Mouse (Mus musculus) lung, embryonic 16.5 days (tissue): ENCODE measurements around the gene Rab3ip. TPM values are rescaled to one million over a fixed set of nuclear protein-coding genes. Genes with fewer than 3 reads are reported as not detected.

Source experiments
- ATAC-seq: fragments of 200-750 bp; cut with Nextera tagmentation; 2 replicates; pipeline ENCODE4 v1.8.0; 2017; ENCODE audit warnings: low read depth, mild to moderate bottlenecking, moderate library complexity
- H3K27ac ChIP-seq: fragments of 300-500 bp; sonication (generic); 2 replicates; pipeline ENCODE4 v1.5.1; 2014; ENCODE audit warnings: mild to moderate bottlenecking, control low read depth, low read length
- H3K27me3 ChIP-seq: fragments of 300-500 bp; sonication (generic); 2 replicates; pipeline ENCODE4 v1.6.1; 2014; ENCODE audit warnings: low read depth, low read length, mixed read lengths; ENCODE audit not compliant: control insufficient read depth, insufficient read depth
- H3K36me3 ChIP-seq: fragments of 300-500 bp; sonication (generic); 2 replicates; pipeline ENCODE4 v1.6.1; 2014; ENCODE audit warnings: low read length; ENCODE audit not compliant: control insufficient read depth, insufficient read depth
- H3K4me1 ChIP-seq: fragments of 300-500 bp; sonication (generic); replicated peaks from 2 replicates; pipeline ENCODE4 v1.6.1; 2014; ENCODE audit warnings: low read length, mixed read lengths; ENCODE audit not compliant: control insufficient read depth, insufficient read depth
- H3K4me2 ChIP-seq: fragments of 300-500 bp; sonication (generic); 2 replicates; pipeline ENCODE4 v1.6.1; 2014; ENCODE audit warnings: low read depth, low read length, control low read depth
- H3K4me3 ChIP-seq: fragments of 300-500 bp; sonication (generic); 2 replicates; pipeline ENCODE4 v1.5.1; 2014; ENCODE audit warnings: mild to moderate bottlenecking, low read length, control low read depth
- H3K9ac ChIP-seq: fragments of 300-500 bp; sonication (generic); 2 replicates; pipeline ENCODE4 v1.6.1; 2014; ENCODE audit warnings: low read length, control low read depth
- H3K9me3 ChIP-seq: fragments of 300-500 bp; sonication (generic); 2 replicates; pipeline ENCODE4 v1.6.1; 2016; ENCODE audit warnings: low read length; ENCODE audit not compliant: control insufficient read depth
- WGBS: fragments of 180-500 bp; shearing (Covaris S2); extraction: QIAGEN DNeasy Blood & Tissue Kit; methylation state at CpG from one replicate; pipeline ENCODE4 v1.1.7; 2014; 5-methylcytosine and 5-hydroxymethylcytosine counted together
- polyA plus RNA-seq: library from polyadenylated mRNA; unstranded; fragments of >200 nt; fragmentation: Nextera tagmentation; extraction: Ambion mirVana; gene quantifications from 2 replicates; pipeline ENCODE4 v1.2.1, GENCODE M21; 2015

Rab3ip gene
- polyA plus RNA-seq, 1 experiment from 2014 or later = 31.6 TPM

DNA sequence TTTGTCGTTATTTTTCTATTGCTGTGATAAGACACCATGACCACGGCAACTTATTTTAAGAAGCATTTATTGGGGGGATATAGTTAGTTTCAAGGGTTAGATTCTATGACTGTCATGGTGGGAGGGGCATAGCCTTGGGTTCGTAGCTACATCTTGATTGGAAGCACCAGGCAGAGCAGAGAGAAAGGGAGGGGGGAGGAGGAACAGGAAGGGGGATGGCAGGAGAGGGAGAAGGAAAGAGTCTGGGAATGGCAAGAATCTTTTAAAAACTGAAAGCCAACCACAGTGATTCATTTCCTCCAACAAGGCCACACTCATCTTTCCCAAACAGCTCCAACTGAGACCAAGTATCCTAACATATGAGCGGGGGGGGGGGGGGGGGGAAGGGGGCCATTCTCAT is 32.0 kb upstream of the Rab3ip start:
- 62% methylated on average over 4 of the region's 4 CpGs for WGBS
- H3K4me2 ChIP-seq = no peak overlapping the region
- no peak overlapping the region for H3K27ac ChIP-seq
- no peak overlapping the region for H3K9ac ChIP-seq
- H3K36me3 ChIP-seq = no peaks in the 10 kb centered on the region
- no peaks in the 10 kb centered on the region for H3K9me3 ChIP-seq
- no peak for ATAC-seq
- no peak overlapping the region for H3K4me3 ChIP-seq
- H3K27me3 ChIP-seq = no peaks in the 10 kb centered on the region
- 0 out of 2 replicates have a peak, but pooled peaks cover 4% of the 10 kb centered on the region for H3K4me1 ChIP-seq

DNA sequence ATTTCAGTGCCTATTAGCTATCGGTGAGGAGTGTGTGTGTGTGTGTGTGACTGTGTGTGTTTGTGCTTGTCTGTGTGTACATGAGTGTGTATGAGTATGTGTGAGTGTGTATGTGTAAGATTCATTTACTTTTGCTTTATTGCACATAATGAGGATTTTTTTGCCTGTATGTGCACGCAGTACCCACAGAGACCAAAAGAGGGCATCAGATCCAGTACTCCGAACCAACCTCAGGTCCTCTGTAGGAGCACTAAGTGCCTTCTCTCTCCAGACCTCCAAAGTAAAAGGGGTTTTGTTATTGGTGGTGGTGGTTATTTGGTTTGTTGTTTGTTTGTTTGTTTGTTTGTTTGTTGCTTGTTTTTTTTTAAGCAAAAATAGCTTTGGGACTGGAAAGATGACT is 30.3 kb upstream of the Rab3ip start:
- Histone ChIP-seq H3K4me1 (no peaks in the 10 kb centered on the region), H3K4me2 (no peak overlapping the region), H3K4me3 (no peak overlapping the region), H3K27me3 (no peaks in the 10 kb centered on the region), H3K9ac (no peak overlapping the region), H3K9me3 (no peaks in the 10 kb centered on the region), H3K36me3 (no peaks in the 10 kb centered on the region), H3K27ac (no peak overlapping the region)
- no peak for ATAC-seq
- 78% methylated on average over 3 of the region's 3 CpGs for WGBS

DNA sequence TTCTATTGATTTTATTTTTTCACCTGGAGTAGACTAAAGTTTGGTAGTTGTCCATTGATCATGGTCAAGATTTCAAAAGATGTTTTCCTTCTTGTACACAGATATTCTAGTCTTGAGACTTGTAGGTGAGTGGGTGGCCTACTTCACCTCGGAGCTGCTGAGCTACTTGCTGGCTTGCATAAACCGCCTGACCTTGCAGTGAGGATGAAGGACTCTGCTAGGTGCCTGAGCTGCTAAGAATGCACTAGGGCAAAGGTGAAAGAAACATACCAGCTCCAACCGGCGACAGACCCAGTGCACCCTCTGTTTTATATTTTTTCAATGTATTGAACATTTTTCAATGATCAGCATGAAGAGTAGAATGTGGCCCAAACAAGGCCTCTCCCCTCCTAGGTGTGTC is 29.7 kb upstream of the Rab3ip start:
- no peak for ATAC-seq
- Histone ChIP-seq H3K4me1 (no peaks in the 10 kb centered on the region), H3K36me3 (no peaks in the 10 kb centered on the region), H3K27me3 (no peaks in the 10 kb centered on the region), H3K9me3 (no peaks in the 10 kb centered on the region), H3K27ac (no peak overlapping the region), H3K9ac (no peak overlapping the region), H3K4me2 (no peak overlapping the region), H3K4me3 (no peak overlapping the region)
- WGBS = 54% methylated on average over 4 of the region's 4 CpGs

DNA sequence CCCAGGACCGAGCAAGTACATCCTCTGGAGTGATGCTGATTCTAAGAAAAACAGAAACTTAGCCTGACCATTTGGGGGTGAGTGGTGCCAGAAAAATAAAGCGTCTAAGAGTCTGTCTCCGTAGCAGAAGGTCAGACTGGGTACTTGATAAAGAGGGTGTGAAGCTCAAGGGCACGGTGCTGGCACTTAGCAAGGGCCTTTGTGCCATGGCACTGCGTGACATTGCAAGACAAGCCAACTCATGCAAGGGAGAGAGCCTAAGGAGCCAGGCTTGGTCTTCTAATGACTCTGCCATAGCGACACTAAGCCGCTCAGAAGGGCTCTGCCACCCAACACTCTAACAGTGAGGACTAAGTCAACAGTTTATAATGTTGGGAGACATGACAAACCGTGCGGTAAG is 28.3 kb upstream of the Rab3ip start:
- no peak overlapping the region for H3K4me2 ChIP-seq
- WGBS = 69% methylated on average over 9 of the region's 9 CpGs
- H3K36me3 ChIP-seq = no peaks in the 10 kb centered on the region
- H3K27me3 ChIP-seq = no peaks in the 10 kb centered on the region
- no peak for ATAC-seq
- no peak overlapping the region for H3K27ac ChIP-seq
- no peaks in the 10 kb centered on the region for H3K9me3 ChIP-seq
- no peak overlapping the region for H3K9ac ChIP-seq
- H3K4me3 ChIP-seq = no peak overlapping the region
- H3K4me1 ChIP-seq = no peaks in the 10 kb centered on the region

DNA sequence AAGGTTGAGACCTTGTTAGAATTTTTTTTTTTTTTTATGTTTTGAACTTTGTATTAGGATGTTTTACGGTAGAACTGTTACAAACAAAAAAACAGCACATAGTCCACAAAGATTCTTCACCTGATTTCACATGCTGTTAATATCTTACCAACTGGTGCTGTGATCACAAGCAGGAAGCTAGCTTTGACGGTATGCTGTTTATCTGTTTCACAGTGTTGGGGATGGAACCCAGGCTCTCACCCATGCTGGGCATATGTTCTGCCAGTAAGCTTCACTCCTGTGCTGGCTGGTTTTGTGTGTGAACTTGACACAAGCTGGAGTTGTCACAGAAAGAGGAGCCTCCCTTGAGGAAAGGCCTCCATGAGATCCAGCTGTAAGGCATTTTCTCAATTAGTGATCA is 27.3 kb upstream of the Rab3ip start:
- Histone ChIP-seq H3K27ac (no peak overlapping the region), H3K9ac (no peak overlapping the region), H3K9me3 (no peaks in the 10 kb centered on the region), H3K4me3 (no peak overlapping the region), H3K27me3 (no peaks in the 10 kb centered on the region), H3K4me1 (no peaks in the 10 kb centered on the region), H3K36me3 (no peaks in the 10 kb centered on the region), H3K4me2 (no peak overlapping the region)
- 78% methylated on average over 2 of the region's 2 CpGs for WGBS
- no peak for ATAC-seq

DNA sequence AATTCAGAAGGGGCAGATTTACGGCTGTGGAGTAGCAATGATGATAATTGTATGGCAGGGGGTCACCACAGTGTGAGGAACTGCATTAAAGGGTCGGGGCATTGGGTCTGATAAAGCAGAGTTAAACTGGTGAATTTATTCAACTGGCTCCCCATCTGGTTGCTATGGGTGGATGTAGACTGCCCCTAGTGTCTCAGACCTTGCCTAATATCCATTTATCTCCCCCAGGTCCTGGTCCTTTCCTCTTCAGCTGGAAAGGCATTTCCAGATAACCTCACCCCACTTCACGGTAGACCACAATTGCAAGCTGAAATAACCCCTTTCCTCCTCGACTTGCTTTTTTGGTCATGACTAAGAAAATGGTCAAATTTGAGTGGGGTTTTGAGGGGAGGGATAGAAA is 26.9 kb upstream of the Rab3ip start:
- Histone ChIP-seq H3K36me3 (no peaks in the 10 kb centered on the region), H3K4me1 (no peaks in the 10 kb centered on the region), H3K27ac (no peak overlapping the region), H3K4me3 (no peak overlapping the region), H3K27me3 (no peaks in the 10 kb centered on the region), H3K4me2 (no peak overlapping the region), H3K9me3 (no peaks in the 10 kb centered on the region), H3K9ac (no peak overlapping the region)
- WGBS = 33% methylated on average over 4 of the region's 4 CpGs
- ATAC-seq = no peak

DNA sequence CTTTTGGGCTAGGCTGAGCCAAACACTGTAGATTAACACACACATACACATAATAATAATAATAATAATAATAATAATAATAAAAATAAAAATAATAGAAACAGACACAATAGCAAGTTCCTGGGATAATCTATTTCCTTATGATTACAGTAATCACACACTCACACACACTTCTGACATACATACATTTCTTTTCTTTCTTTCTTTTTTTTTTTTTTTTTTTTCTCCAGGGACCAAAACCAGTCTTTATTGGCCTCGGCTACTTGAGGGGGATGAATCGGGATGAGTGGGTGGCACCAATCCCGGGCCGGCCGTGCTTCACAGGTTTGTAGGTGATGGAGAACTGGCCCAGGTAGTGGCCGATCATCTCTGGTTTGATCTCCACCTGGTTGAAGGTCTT is 21.9 kb upstream of the Rab3ip start, which contains the start of gene Gm10271:
Gene Gm10271 (minus strand): TSS at position 101 of the 400 bp plus-strand sequence.
- Histone ChIP-seq H3K27me3 (no peaks in the 10 kb centered on the region), H3K9ac (no peak within 1 kb of the TSS), H3K27ac (no peak within 1 kb of the TSS), H3K4me1 (no peaks in the 10 kb centered on the region), H3K4me3 (no peak within 1 kb of the TSS), H3K36me3 (no peaks in the 10 kb centered on the region), H3K4me2 (no peak within 1 kb of the TSS), H3K9me3 (no peaks in the 10 kb centered on the region)
- WGBS = 92% methylated on average over 6 of the region's 6 CpGs
- ATAC-seq = no peak

DNA sequence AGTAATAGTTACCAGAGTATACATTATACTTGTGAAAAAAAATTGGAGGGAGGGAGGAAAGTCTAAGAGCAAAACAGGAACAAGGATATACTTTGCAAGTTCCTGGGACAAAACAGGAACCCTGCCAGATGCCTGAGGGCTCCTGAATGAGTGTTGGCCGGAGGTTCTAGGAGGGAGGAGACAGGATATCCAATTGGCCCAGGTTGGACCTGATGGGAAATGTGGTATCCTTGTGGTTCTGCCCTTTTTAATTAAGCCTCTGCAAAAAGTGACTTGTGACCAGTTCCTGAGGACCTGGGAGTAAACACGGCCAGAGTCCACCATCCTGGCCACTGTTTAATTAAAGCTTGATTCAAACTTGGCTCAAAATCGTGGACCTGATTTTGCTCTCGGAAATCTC is 18.2 kb upstream of the Rab3ip start:
- no peak overlapping the region for H3K9ac ChIP-seq
- ATAC-seq = no peak
- H3K4me1 ChIP-seq = 0 out of 2 replicates have a peak, but pooled peaks cover 3% of the 10 kb centered on the region
- no peaks in the 10 kb centered on the region for H3K36me3 ChIP-seq
- H3K27ac ChIP-seq = no peak overlapping the region
- WGBS = 74% methylated on average over 4 of the region's 4 CpGs
- H3K4me3 ChIP-seq = no peak overlapping the region
- no peaks in the 10 kb centered on the region for H3K9me3 ChIP-seq
- H3K27me3 ChIP-seq = no peaks in the 10 kb centered on the region
- H3K4me2 ChIP-seq = no peak overlapping the region

DNA sequence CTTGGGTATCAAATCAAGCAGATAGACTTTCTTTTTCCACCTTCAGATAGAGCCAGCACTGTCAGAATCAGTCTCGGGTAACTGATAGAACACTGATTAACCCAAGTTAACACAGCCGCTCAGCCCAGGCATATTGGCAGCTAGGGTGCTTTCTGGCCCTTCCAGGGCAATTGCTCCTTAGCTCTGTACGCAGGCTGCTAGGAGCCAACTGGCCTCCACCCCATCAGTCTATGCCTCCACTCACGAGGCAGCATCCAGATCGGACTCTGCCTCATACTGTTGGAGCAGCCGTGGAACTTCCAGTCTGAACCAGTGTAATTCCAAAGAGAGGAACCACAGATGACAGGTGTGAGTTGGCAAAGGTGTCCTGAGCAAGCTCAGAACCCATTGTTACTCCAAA is 15.5 kb upstream of the Rab3ip start:
- H3K27me3 ChIP-seq = no peaks in the 10 kb centered on the region
- H3K36me3 ChIP-seq = no peaks in the 10 kb centered on the region
- H3K4me2 ChIP-seq = no peak overlapping the region
- 0 out of 2 replicates have a peak, but pooled peaks cover 7% of the 10 kb centered on the region for H3K4me1 ChIP-seq
- 55% methylated on average over 6 of the region's 6 CpGs for WGBS
- H3K9ac ChIP-seq = no peak overlapping the region
- H3K9me3 ChIP-seq = no peaks in the 10 kb centered on the region
- peak overlapping the region; percentile 53 for H3K27ac ChIP-seq
- ATAC-seq = no peak
- H3K4me3 ChIP-seq = no peak overlapping the region

DNA sequence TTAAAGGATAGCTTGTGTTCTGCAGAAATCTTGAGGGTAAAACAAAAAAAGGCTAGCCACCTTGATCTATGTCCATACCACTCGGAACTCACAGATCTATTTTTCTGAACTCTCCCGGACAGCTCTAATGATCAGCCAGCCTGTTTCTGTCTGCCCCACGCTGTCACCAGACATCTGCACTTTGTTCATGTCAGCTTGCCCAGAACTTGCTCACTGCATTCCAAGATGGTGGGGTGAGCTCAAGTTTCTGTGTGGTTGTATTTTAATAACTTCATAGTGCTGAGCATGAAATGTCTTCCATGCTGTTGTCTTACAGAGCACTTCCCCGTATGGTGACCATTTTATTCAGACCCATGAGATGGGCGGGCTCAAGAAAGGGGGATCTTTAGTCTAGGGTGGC is 14.7 kb upstream of the Rab3ip start:
- H3K27ac ChIP-seq = peak overlapping the region; percentile 53
- ATAC-seq = peak; percentile 95

More for the DNA sequence above, 14.7 kb upstream of the Rab3ip start:
- Histone ChIP-seq H3K9ac (no peak overlapping the region), H3K27me3 (no peaks in the 10 kb centered on the region), H3K4me2 (no peak overlapping the region), H3K36me3 (no peaks in the 10 kb centered on the region), H3K4me1 (0 out of 2 replicates have a peak, but pooled peaks cover 7% of the 10 kb centered on the region), H3K9me3 (no peaks in the 10 kb centered on the region), H3K4me3 (no peak overlapping the region)
- WGBS = 33% methylated on average over 5 of the region's 5 CpGs
